Mouse (Mus musculus) heart, adult 8-10 months (tissue): ENCODE results near the gene Iqsec3. TPM values are rescaled to one million over a fixed set of nuclear protein-coding genes. Genes with fewer than 3 reads are reported as not detected.

Experiments
- microRNA-seq: library from miRNA; unstranded; fragments of <30 nt; microRNA quantifications from one replicate; pipeline ENCODE4 v1.2.0, GENCODE M21; 2022
- total RNA-seq, 4 experiments: library from RNA; stranded (reverse); gene quantifications; 2 replicates each; pipeline ENCODE4 v1.2.4; 2022

Iqsec3 gene
- total RNA-seq, 4 experiments from 2014 or later: 0.44 to 0.75 (median 0.62) TPM

Small RNA genes lying within 50 kb of the gene (microRNA-seq; reads per million reads assigned to microRNA genes)
- not detected for gene Gm24855

Other genes starting within 250 kb of the Iqsec3 start
- 1 to 10 TPM in 1 of 4 experiments, under 1 TPM in 3; 0.69 to 1.1 (median 0.93) TPM for gene Usp18, start 227.8 kb downstream of the Iqsec3 start, total RNA-seq
- gene Slc6a13, start 173.5 kb downstream of the Iqsec3 start, total RNA-seq: under 1 TPM in 2 of 4 experiments, not detected in 2; 0.46 to 0.49 TPM
- not detected for gene Slc6a12, start 130.6 kb downstream of the Iqsec3 start, total RNA-seq
- gene A2m, start 161.7 kb upstream of the Iqsec3 start, total RNA-seq: 1 to 10 TPM in 1 of 4 experiments, under 1 TPM in 3; 0.47 to 1.1 (median 0.90) TPM